Mouse (Mus musculus): Measurements from ENCODE around the gene Vps13d.

The Vps13d gene

GRCm38 (mm10) chr4:144956293-144956692 lies 238.5 kb downstream of the Vps13d start:
- TF ChIP-seq GATA4 (IDR thresholded peaks at IDR 0.05; ENCODE audit: insufficient replicate concordance, low read length): no peak

GRCm38 (mm10) chr4:144955863-144956262 lies 238.9 kb downstream of the Vps13d start:
- TF ChIP-seq GATA4 (IDR thresholded peaks at IDR 0.05; ENCODE audit: insufficient replicate concordance, low read length): no peak

GRCm38 (mm10) chr4:144953421-144953820 lies 241.4 kb downstream of the Vps13d start:
- TF ChIP-seq GATA4 (IDR thresholded peaks at IDR 0.05; ENCODE audit: insufficient replicate concordance, low read length): no peak

- TF ChIP-seq GATA4 (IDR thresholded peaks at IDR 0.05; ENCODE audit: insufficient replicate concordance, low read length): no peak
Observed at GRCm38 (mm10) chr4:144951859-144952258, 242.9 kb downstream of the Vps13d start.

- no peak for TF ChIP-seq GATA4 (IDR thresholded peaks at IDR 0.05; ENCODE audit: insufficient replicate concordance, low read length)
Observed at GRCm38 (mm10) chr4:144950883-144951282, 243.9 kb downstream of the Vps13d start.

GRCm38 (mm10) chr4:144950327-144950711 lies 244.5 kb downstream of the Vps13d start:
- no peak for TF ChIP-seq GATA4 (IDR thresholded peaks at IDR 0.05; ENCODE audit: insufficient replicate concordance, low read length)

- TF ChIP-seq GATA4 (IDR thresholded peaks at IDR 0.05; ENCODE audit: insufficient replicate concordance, low read length): peak; percentile 57; the same call in 1 of the 2 replicates
Observed at GRCm38 (mm10) chr4:144949441-144950326, 245.1 kb downstream of the Vps13d start.

- no peak for TF ChIP-seq GATA4 (IDR thresholded peaks at IDR 0.05; ENCODE audit: insufficient replicate concordance, low read length)
Observed at GRCm38 (mm10) chr4:144947738-144948390, 246.9 kb downstream of the Vps13d start.

GRCm38 (mm10) chr4:144943273-144943672 lies 251.5 kb downstream of the Vps13d start:
- no peak for TF ChIP-seq GATA4 (IDR thresholded peaks at IDR 0.05; ENCODE audit: insufficient replicate concordance, low read length)

- no peak for TF ChIP-seq GATA4 (IDR thresholded peaks at IDR 0.05; ENCODE audit: insufficient replicate concordance, low read length)
Observed at GRCm38 (mm10) chr4:144942433-144942832, 252.4 kb downstream of the Vps13d start.

GRCm38 (mm10) chr4:144940796-144941462 lies 253.9 kb downstream of the Vps13d start:
- TF ChIP-seq GATA4 (IDR thresholded peaks at IDR 0.05; ENCODE audit: insufficient replicate concordance, low read length): no peak

- no peak for TF ChIP-seq GATA4 (IDR thresholded peaks at IDR 0.05; ENCODE audit: insufficient replicate concordance, low read length)
Observed at GRCm38 (mm10) chr4:144939847-144940411, 254.9 kb downstream of the Vps13d start.

- TF ChIP-seq GATA4 (IDR thresholded peaks at IDR 0.05; ENCODE audit: insufficient replicate concordance, low read length): no peak
Observed at GRCm38 (mm10) chr4:144936563-144937154, 258.1 kb downstream of the Vps13d start.

- no peak for TF ChIP-seq GATA4 (IDR thresholded peaks at IDR 0.05; ENCODE audit: insufficient replicate concordance, low read length)
Observed at GRCm38 (mm10) chr4:144934501-144934900, 260.3 kb downstream of the Vps13d start.

- TF ChIP-seq GATA4 (IDR thresholded peaks at IDR 0.05; ENCODE audit: insufficient replicate concordance, low read length): no peak
Observed at GRCm38 (mm10) chr4:144931167-144931566, 263.6 kb downstream of the Vps13d start.
